Mouse (Mus musculus): ENCODE data around the gene Fndc3b. TPM values are rescaled to one million over a fixed set of nuclear protein-coding genes. Genes with fewer than 3 reads are reported as not detected.
A peak's percentile ranks its signal among the peaks of the same experiment; 100 is the strongest.
"Not testable (repeated sequence)": the region's sequence is repeated elsewhere in the genome, so short reads cannot be mapped to it uniquely, and the experiment has no call there.

Gene Fndc3b
- polyA plus RNA-seq, 1 experiment from 2014 or later, result 39.5 TPM

GRCm38 (mm10) chr3:27481738-27482137, 229.4 kb downstream of the Fndc3b start:
- 91% methylated on average over 5 of the region's 5 CpGs for WGBS
- no peaks in the 10 kb centered on the region for H3K27me3 ChIP-seq
- no peaks in the 10 kb centered on the region for H3K9me3 ChIP-seq
- no peak overlapping the region for H3K4me2 ChIP-seq
- no peak overlapping the region for H3K9ac ChIP-seq
- H3K36me3 ChIP-seq, result peaks cover 43% of the 10 kb centered on the region
- H3K4me1 ChIP-seq, result peaks cover 18% of the 10 kb centered on the region
- ATAC-seq (ENCODE audit: insufficient number of reproducible peaks, low FRiP score, low TSS enrichment, low read depth), result no peak
- H3K4me3 ChIP-seq, result no peak overlapping the region
- no peak overlapping the region for H3K27ac ChIP-seq

DNA sequence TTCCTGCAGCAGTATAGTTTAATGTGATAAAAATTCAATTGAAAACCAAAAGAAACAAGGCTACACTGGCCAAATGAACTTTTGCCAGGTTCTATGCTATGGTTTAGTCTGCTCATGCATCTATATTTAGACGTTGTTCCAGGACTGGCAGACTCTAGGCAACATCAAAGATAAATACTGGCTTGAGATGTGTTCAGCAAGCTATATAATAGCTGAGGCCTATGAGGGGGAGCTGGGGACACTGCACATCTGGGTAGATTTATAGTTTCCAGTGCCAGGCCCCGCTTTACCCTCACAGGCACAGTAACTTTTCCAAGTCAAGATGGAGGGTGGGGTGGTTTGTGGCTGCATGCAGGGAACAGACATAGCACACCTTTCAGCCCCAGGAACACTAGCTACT, 231.7 kb downstream of the Fndc3b start:
- Histone ChIP-seq H3K4me3 (no peak overlapping the region), H3K9me3 (no peaks in the 10 kb centered on the region), H3K36me3 (peaks cover 31% of the 10 kb centered on the region), H3K4me1 (peaks cover 18% of the 10 kb centered on the region), H3K27me3 (no peaks in the 10 kb centered on the region), H3K4me2 (no peak overlapping the region), H3K9ac (no peak overlapping the region), H3K27ac (peak overlapping the region; percentile 74)
- 40% methylated on average over 2 of the region's 2 CpGs for WGBS
- ATAC-seq (ENCODE audit: insufficient number of reproducible peaks, low FRiP score, low TSS enrichment, low read depth), result peak; percentile 40; the same call in 1 of the 2 replicates

DNA sequence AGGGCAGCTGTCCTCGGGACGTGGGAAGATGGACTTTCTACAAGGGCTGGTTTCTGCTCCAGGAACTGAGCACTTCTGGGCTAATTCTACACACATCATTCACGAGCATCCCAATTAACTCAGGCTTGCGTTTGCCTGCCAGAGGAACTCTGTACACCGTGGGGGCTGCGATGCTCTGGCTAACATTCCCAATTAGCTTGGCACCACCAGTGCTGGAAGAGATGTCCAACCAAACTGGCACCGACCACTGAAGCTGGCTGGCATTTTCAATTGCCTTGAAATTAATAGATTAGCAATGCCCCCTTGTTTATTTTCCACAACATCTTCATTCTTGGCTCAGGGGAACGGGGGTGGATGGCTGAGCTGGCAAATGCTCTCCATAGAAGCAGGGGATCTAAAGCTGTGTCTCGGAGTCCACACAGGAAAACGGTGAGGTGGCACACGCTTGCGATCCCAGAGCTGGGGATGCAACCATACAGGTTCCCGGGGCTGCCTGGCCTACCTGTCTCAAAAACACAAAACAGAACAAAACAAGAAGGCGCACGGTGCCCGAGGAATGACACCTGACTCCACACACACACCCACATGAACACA, 232.4 kb downstream of the Fndc3b start:
- H3K9ac ChIP-seq, result no peak overlapping the region
- no peak for ATAC-seq (ENCODE audit: insufficient number of reproducible peaks, low FRiP score, low TSS enrichment, low read depth)
- H3K27me3 ChIP-seq, result no peaks in the 10 kb centered on the region
- H3K4me1 ChIP-seq, result peaks cover 18% of the 10 kb centered on the region
- H3K4me2 ChIP-seq, result no peak overlapping the region
- no peak overlapping the region for H3K4me3 ChIP-seq
- peaks cover 39% of the 10 kb centered on the region for H3K36me3 ChIP-seq
- H3K9me3 ChIP-seq, result no peaks in the 10 kb centered on the region
- H3K27ac ChIP-seq, result peak overlapping the region; percentile 74; the same call in 1 of the 2 replicates
- 83% methylated on average over 16 of the region's 16 CpGs for WGBS

GRCm38 (mm10) chr3:27477749-27478148, 233.4 kb downstream of the Fndc3b start:
- peaks cover 45% of the 10 kb centered on the region for H3K36me3 ChIP-seq
- not testable (repeated sequence) for H3K4me2 ChIP-seq; ATAC-seq (ENCODE audit: insufficient number of reproducible peaks, low FRiP score, low TSS enrichment, low read depth); H3K4me3 ChIP-seq; H3K27me3 ChIP-seq; H3K27ac ChIP-seq; H3K9me3 ChIP-seq; H3K9ac ChIP-seq
- H3K4me1 ChIP-seq, result peaks cover 18% of the 10 kb centered on the region
- 90% methylated on average over 3 of the region's 3 CpGs for WGBS

DNA sequence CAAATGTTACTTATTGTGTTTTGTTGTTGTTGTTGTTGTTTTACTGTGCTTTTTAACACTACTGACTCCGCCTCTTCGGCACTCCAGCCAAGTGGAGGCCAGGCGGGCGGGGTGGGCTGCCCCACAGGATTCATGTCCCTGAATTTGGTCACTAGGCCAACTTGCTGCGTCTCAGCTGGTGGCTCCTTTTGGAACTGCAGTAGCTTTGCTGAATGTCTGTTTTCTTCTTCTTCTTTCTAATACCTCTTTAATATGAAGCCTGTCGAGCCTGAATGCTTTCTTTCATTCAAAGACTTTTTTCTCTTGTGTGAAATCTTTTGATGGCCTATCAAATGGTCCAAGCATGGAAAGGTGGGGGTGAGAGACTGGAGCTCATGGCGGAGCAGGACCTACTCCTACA, 235.2 kb downstream of the Fndc3b start:
- H3K4me1 ChIP-seq, result peaks cover 18% of the 10 kb centered on the region
- H3K27ac ChIP-seq, result no peak overlapping the region
- no peak overlapping the region for H3K4me3 ChIP-seq
- H3K36me3 ChIP-seq, result peaks cover 43% of the 10 kb centered on the region
- no peaks in the 10 kb centered on the region for H3K9me3 ChIP-seq
- no peaks in the 10 kb centered on the region for H3K27me3 ChIP-seq
- no peak for ATAC-seq (ENCODE audit: insufficient number of reproducible peaks, low FRiP score, low TSS enrichment, low read depth)
- 88% methylated on average over 7 of the region's 7 CpGs for WGBS
- no peak overlapping the region for H3K4me2 ChIP-seq
- H3K9ac ChIP-seq, result no peak overlapping the region

- H3K4me2 ChIP-seq, result no peak overlapping the region
- peaks cover 51% of the 10 kb centered on the region for H3K36me3 ChIP-seq
- 79% methylated on average over 14 of the region's 14 CpGs for WGBS
- ATAC-seq (ENCODE audit: insufficient number of reproducible peaks, low FRiP score, low TSS enrichment, low read depth), result no peak
- no peaks in the 10 kb centered on the region for H3K27me3 ChIP-seq
- H3K4me3 ChIP-seq, result no peak overlapping the region
- no peak overlapping the region; the same call in 1 of the 2 replicates for H3K27ac ChIP-seq
- H3K9ac ChIP-seq, result no peak overlapping the region
- peaks cover 3% of the 10 kb centered on the region; the same call in 1 of the 2 replicates for H3K4me1 ChIP-seq
- no peaks in the 10 kb centered on the region for H3K9me3 ChIP-seq
Observed at GRCm38 (mm10) chr3:27473801-27474599, 237.1 kb downstream of the Fndc3b start.

GRCm38 (mm10) chr3:27472846-27473245, 238.3 kb downstream of the Fndc3b start:
- Histone ChIP-seq H3K4me1 (no peaks in the 10 kb centered on the region), H3K27ac (0 out of 2 replicates have a peak overlapping the region, but pooled peaks have one; percentile 24), H3K9me3 (no peaks in the 10 kb centered on the region), H3K27me3 (no peaks in the 10 kb centered on the region), H3K4me2 (no peak overlapping the region), H3K4me3 (no peak overlapping the region), H3K36me3 (peaks cover 59% of the 10 kb centered on the region), H3K9ac (no peak overlapping the region)
- ATAC-seq (ENCODE audit: insufficient number of reproducible peaks, low FRiP score, low TSS enrichment, low read depth), result no peak
- WGBS, result 93% methylated on average over 3 of the region's 3 CpGs

- Histone ChIP-seq H3K27me3 (no peaks in the 10 kb centered on the region), H3K27ac (no peak overlapping the region), H3K4me2 (no peak overlapping the region), H3K4me3 (no peak overlapping the region), H3K9ac (no peak overlapping the region), H3K36me3 (peaks cover 58% of the 10 kb centered on the region), H3K4me1 (no peaks in the 10 kb centered on the region), H3K9me3 (no peaks in the 10 kb centered on the region)
- WGBS, result 82% methylated on average over 8 of the region's 8 CpGs
- no peak for ATAC-seq (ENCODE audit: insufficient number of reproducible peaks, low FRiP score, low TSS enrichment, low read depth)
Observed at GRCm38 (mm10) chr3:27470781-27471180, 240.3 kb downstream of the Fndc3b start.

DNA sequence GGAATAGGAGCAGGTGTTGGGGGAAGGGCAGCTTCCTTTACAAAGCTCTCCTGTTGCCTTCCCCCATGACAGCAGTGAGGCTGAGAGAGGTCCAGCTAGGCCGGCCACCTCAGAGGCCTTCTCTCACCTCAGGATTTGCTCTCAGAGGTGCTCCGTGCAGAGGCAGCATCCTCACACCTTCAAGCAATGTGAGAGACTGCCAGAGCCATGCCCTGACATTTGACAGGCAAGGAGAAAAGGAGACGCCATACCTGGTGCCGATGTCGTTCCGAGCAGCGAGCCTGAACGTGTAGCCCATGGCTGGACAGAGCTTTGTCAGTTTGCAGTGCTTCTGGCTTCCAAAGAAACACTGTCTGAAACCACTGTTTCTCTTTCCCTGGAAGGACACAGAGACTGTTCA, 241.1 kb downstream of the Fndc3b start:
- Histone ChIP-seq H3K27ac (no peak overlapping the region), H3K4me2 (no peak overlapping the region), H3K9me3 (no peaks in the 10 kb centered on the region), H3K27me3 (no peaks in the 10 kb centered on the region), H3K4me1 (no peaks in the 10 kb centered on the region), H3K36me3 (peaks cover 63% of the 10 kb centered on the region), H3K9ac (no peak overlapping the region), H3K4me3 (no peak overlapping the region)
- no peak for ATAC-seq (ENCODE audit: insufficient number of reproducible peaks, low FRiP score, low TSS enrichment, low read depth)
- 89% methylated on average over 8 of the region's 8 CpGs for WGBS

GRCm38 (mm10) chr3:27467505-27468020, 243.5 kb downstream of the Fndc3b start:
- ATAC-seq (ENCODE audit: insufficient number of reproducible peaks, low FRiP score, low TSS enrichment, low read depth), result no peak
- H3K4me3 ChIP-seq, result no peak overlapping the region
- H3K36me3 ChIP-seq, result peaks cover 70% of the 10 kb centered on the region
- no peaks in the 10 kb centered on the region for H3K9me3 ChIP-seq
- H3K9ac ChIP-seq, result no peak overlapping the region
- no peak overlapping the region for H3K4me2 ChIP-seq
- 74% methylated on average over 11 of the region's 11 CpGs for WGBS
- H3K4me1 ChIP-seq, result no peaks in the 10 kb centered on the region
- no peak overlapping the region for H3K27ac ChIP-seq
- H3K27me3 ChIP-seq, result no peaks in the 10 kb centered on the region

GRCm38 (mm10) chr3:27466297-27466901, 244.7 kb downstream of the Fndc3b start:
- H3K4me1 ChIP-seq, result no peaks in the 10 kb centered on the region
- no peak for ATAC-seq (ENCODE audit: insufficient number of reproducible peaks, low FRiP score, low TSS enrichment, low read depth)
- H3K9ac ChIP-seq, result no peak overlapping the region
- H3K27ac ChIP-seq, result 0 out of 2 replicates have a peak overlapping the region, but pooled peaks have one; percentile 9
- H3K27me3 ChIP-seq, result no peaks in the 10 kb centered on the region
- H3K4me2 ChIP-seq, result no peak overlapping the region
- 73% methylated on average over 7 of the region's 7 CpGs for WGBS
- peaks cover 77% of the 10 kb centered on the region for H3K36me3 ChIP-seq
- no peak overlapping the region for H3K4me3 ChIP-seq
- H3K9me3 ChIP-seq, result no peaks in the 10 kb centered on the region

DNA sequence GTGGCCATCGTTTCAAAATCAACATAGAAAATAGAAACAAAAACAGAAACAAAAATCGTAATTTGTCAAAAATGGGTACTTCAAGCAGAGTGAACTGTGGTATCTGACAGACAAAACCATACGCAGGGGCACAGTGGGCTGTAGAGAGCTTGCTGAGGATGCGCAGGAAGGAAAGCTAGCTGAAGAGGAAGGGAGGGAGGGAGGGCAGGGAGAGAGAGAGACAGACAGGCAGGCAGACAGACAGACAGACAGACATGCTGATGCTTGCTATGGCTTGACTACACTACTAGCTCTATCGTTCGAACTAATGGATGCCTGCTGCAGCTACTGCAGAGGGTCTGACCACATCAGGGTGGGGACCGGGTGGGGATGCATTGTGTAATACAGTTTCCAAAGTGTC, 247.7 kb downstream of the Fndc3b start:
- H3K4me3 ChIP-seq, result no peak overlapping the region
- no peak overlapping the region for H3K9ac ChIP-seq
- ATAC-seq (ENCODE audit: insufficient number of reproducible peaks, low FRiP score, low TSS enrichment, low read depth), result no peak
- peaks cover 87% of the 10 kb centered on the region for H3K36me3 ChIP-seq
- H3K4me1 ChIP-seq, result no peaks in the 10 kb centered on the region
- H3K4me2 ChIP-seq, result no peak overlapping the region
- no peaks in the 10 kb centered on the region for H3K27me3 ChIP-seq
- no peak overlapping the region for H3K27ac ChIP-seq
- H3K9me3 ChIP-seq, result no peaks in the 10 kb centered on the region
- WGBS, result 89% methylated on average over 7 of the region's 7 CpGs
